Mouse (Mus musculus) erythroblast, embryonic 14.5 days (primary cell): ENCODE data around the gene Icos. TPM values are rescaled to one million over a fixed set of nuclear protein-coding genes. Genes with fewer than 3 reads are reported as not detected.

ENCODE experiments used
- H3K27me3 ChIP-seq: 2 replicates; pipeline ENCODE4 v1.6.1; 2012; ENCODE audit warnings: inconsistent platforms; ENCODE audit not compliant: control insufficient read depth
- H3K36me3 ChIP-seq: 2 replicates; pipeline ENCODE4 v1.6.1; 2012; ENCODE audit warnings: mild to moderate bottlenecking, inconsistent platforms; ENCODE audit not compliant: control insufficient read depth
- H3K4me1 ChIP-seq: 2 replicates; pipeline ENCODE4 v1.6.1; 2012; ENCODE audit warnings: inconsistent platforms; ENCODE audit not compliant: control insufficient read depth
- H3K4me3 ChIP-seq: replicated peaks from 2 replicates; pipeline ENCODE3; 2012; ENCODE audit warnings: moderate library complexity, mild to moderate bottlenecking, inconsistent platforms
- H3K9me3 ChIP-seq: 2 replicates; pipeline ENCODE4 v1.6.1; 2012; ENCODE audit warnings: low read length, inconsistent platforms, mixed read lengths; ENCODE audit not compliant: control insufficient read depth
- GATA1 ChIP-seq: IDR thresholded peaks from 2 replicates; pipeline ENCODE4 v1.6.1; 2012; ENCODE audit warnings: low read length, inconsistent platforms, mixed read lengths
- TAL1 ChIP-seq: IDR thresholded peaks from 3 replicates; pipeline ENCODE4 v1.6.1; 2012; ENCODE audit warnings: low read length, inconsistent platforms, mixed read lengths
- polyA plus RNA-seq: library from polyadenylated mRNA; stranded (reverse); fragments of >175 nt; gene quantifications from 2 replicates; pipeline ENCODE4 v1.2.3, GENCODE M21; 2012

The Icos gene
- polyA plus RNA-seq, 1 experiment: not detected

DNA sequence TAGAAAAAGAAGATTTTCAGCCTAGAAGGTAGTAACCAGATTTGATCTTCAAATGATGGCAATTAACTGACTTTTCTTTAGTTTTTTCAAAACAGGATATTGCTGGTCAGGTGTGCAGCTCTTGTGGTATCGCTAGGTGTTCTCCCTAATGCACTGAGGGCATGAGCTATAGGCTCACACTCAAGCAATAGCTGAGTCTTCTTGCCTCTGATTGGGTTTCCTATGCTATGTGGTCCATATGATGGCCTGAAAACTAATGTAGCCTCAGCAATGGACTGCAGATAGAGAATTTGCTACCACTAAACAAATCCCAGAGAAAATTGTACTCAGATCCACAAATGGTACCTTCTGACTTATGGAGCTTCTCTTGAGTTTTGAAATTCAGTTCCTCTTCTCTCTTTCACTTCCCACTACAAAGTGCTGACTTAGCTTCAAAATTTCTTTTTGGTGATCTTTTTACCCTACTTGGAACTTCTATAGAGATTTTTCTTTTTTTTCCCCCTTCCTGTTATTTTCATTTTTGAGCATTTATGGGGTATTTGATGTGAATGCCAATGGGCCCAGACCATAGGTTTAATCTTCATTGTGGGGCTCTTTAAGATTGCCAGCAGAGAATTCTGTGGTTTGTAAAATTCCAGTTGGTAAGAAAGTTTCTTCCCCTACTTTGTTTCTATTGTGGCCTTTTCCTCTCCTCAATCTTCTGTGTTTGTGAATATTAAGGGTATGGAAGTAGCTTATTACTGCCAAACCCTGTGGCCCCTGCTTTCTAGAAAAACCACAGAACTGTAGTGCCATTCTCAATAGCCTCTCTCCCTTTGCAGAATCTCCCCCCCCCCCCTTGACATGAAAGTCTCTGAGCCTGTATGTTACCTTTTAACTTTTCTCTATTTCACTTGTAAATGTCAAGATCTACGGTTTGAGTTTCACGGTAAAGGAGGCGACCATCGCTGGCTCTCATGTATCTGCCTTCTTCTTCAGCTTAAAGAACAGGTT lies 36.4 kb upstream of the Icos start:
- no peaks in the 10 kb centered on the region for H3K4me1 ChIP-seq
- H3K27me3 ChIP-seq: no peaks in the 10 kb centered on the region
- no peaks in the 10 kb centered on the region for H3K9me3 ChIP-seq
- H3K36me3 ChIP-seq: no peaks in the 10 kb centered on the region
- TF ChIP-seq TAL1: no peak
- no peak for TF ChIP-seq GATA1
- no peak overlapping the region for H3K4me3 ChIP-seq

DNA sequence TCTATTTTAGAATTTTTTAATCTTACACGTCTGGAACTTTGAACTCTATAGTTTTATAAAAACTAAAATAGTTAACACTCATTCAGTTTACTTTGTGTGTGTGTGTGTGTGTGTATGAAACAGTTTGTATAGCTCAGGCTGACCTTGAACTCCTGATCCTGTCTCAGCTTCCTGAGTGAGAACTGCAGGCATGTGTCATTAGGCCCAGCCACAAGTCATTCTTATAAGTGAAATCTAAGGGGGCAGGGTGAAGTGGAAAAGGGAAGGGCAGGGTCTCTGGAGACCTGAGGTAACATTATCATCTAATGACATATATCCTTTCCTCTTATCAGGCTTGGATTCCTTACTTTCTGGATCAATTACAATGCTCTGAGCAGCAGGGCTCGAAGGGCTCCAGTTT lies 34.8 kb upstream of the Icos start:
- Histone ChIP-seq H3K4me3 (no peak overlapping the region), H3K27me3 (no peaks in the 10 kb centered on the region)
- no peak for TF ChIP-seq TAL1
- no peak for TF ChIP-seq GATA1

DNA sequence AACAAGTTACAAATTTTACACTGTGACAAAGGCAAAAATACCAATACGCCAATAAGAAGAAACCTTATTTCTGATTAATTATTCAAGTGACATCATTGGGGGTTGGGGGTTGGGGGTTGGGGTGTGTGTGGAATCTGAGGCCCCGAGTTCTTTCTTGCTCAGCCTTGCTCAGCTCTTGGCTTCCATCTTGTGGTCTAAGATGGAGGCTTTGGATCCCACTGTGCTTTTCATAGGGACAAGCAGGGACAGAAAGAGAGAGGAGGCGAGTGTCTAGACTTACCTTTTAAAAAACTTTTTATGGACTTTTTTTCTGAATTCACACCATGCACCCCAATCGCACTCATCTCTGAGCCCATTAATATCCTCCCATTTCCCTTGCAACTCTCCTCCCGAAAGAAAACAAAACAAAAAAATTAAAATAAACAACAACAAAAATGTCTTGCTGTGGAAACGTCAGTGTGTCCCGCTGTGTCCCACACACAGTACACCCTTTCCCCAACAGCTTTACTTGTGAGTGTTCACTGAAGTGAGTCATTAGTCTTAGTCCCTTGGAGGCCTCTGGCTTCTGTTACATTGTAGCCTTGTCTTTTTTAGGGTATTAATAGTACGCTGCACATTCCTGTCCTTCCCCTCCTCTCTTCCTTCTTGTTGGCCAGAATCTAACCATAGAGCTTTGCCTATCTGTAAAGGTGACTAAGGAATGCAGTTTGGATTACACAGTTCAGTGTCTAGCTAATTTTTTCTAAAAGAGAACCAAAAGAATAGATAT lies 31.9 kb upstream of the Icos start:
- Histone ChIP-seq H3K4me3 (no peak overlapping the region), H3K9me3 (no peaks in the 10 kb centered on the region), H3K4me1 (no peaks in the 10 kb centered on the region), H3K36me3 (no peaks in the 10 kb centered on the region), H3K27me3 (no peaks in the 10 kb centered on the region)
- TF ChIP-seq TAL1: no peak

More for the DNA sequence above, 34.8 kb upstream of the Icos start:
- Histone ChIP-seq H3K4me1 (no peaks in the 10 kb centered on the region), H3K9me3 (no peaks in the 10 kb centered on the region), H3K36me3 (no peaks in the 10 kb centered on the region)

DNA sequence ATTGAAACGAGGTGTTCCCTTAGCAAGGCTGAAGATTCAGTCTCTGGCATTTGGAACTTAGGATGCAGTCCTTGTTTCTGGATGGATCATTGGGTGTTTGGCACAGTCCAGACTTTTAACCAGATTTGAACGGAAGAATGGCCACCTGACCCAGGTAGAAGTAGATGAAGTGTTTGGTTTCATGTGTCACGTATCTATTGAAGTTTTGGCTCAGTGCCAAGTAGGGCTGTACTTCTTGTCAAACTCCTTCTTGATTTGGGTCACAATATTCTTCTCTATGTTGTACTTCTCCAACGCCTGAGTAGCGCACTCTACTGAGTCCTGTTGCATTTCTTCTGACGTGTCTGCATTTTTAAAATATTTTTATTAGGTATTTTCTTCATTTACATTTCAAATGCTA lies 29.6 kb upstream of the Icos start:
- no peaks in the 10 kb centered on the region for H3K4me1 ChIP-seq
- TF ChIP-seq TAL1 (no peak), GATA1 (no peak)
- H3K27me3 ChIP-seq: no peaks in the 10 kb centered on the region
- no peak overlapping the region for H3K4me3 ChIP-seq
- H3K36me3 ChIP-seq: no peaks in the 10 kb centered on the region
- no peaks in the 10 kb centered on the region for H3K9me3 ChIP-seq

DNA sequence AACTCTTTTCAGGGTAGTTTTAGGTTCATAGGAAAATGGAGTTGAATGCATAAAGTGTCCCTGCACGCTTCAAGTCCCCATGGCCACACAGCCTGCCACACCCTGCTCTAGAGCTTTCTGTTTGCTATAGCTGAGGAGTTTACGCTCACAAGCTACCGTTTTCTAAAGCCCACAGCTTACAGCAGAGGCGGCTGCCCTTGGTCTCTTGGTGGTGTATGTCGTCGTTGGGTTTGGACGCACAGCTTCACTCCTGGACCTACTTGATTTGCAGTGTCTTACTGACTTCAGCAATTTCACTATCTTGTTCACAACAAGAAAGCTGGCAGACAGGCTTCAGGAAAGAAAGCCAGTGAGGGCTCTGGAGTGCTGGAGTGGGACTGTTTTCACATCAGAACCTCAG lies 24.8 kb upstream of the Icos start:
- H3K27me3 ChIP-seq: no peaks in the 10 kb centered on the region
- H3K4me1 ChIP-seq: no peaks in the 10 kb centered on the region
- no peak for TF ChIP-seq GATA1
- TF ChIP-seq TAL1: no peak
- H3K4me3 ChIP-seq: no peak overlapping the region
- H3K9me3 ChIP-seq: no peaks in the 10 kb centered on the region
- no peaks in the 10 kb centered on the region for H3K36me3 ChIP-seq

DNA sequence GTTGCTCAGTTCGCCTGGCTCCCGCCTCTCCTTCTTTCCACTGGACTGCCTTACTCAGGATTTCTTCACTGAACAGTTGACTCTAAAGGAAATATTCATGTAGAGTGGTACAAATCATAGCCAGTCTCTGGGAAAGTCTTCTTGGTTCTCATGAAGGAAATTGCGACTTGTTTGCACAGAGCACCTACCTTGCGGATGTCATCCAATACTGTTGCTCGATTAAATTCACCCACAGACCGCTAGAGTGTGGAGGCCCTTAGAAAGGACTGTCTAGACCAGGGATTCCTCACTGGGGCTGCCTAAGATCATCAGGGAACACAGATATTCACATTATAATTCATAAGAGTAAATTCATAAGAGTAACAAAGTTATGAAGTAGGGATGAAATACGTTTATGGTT lies 24.0 kb upstream of the Icos start:
- no peaks in the 10 kb centered on the region for H3K9me3 ChIP-seq
- H3K4me1 ChIP-seq: no peaks in the 10 kb centered on the region
- no peaks in the 10 kb centered on the region for H3K27me3 ChIP-seq
- TF ChIP-seq TAL1: no peak
- TF ChIP-seq GATA1: no peak
- H3K36me3 ChIP-seq: no peaks in the 10 kb centered on the region
- no peak overlapping the region for H3K4me3 ChIP-seq

DNA sequence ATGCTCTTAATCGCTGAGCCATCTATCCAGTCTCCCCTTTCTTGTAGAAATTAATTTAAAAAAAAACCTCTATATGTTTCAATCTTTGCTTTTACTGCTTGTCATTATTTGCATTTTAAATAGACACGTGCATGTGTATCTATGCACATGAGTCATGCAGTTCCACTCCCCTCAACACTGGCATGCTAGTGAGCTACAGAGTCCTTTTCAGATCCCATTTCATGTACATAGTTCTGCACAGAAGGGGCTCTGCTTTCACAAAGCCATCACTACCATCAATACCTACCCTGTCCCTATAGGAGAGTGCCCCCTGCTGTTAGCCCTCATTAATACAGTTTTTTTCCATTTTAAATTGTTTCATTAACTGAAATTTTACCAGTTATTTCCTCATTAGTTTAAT lies 23.0 kb upstream of the Icos start:
- Histone ChIP-seq H3K4me3 (no peak overlapping the region), H3K36me3 (no peaks in the 10 kb centered on the region), H3K4me1 (no peaks in the 10 kb centered on the region), H3K9me3 (no peaks in the 10 kb centered on the region), H3K27me3 (no peaks in the 10 kb centered on the region)
- TF ChIP-seq GATA1 (no peak), TAL1 (no peak)

DNA sequence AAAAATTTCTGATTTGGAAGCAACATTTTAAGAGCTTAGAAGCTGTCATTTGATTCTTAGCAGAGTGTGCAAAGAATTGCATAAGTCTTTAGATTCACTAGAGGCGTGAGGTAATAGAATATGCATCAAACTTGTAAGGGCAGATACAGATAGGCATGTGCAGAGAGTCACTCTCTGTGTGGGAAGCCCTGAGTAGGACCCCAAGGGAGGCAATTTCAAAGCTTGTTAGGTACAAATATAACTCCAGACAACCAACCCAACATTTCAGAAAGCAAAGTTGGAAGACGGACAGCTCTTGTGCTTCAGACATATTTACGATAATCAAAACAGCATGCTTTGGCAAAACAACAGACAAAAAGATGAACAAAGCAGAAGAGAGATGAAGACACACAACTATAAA lies 22.5 kb upstream of the Icos start:
- H3K27me3 ChIP-seq: no peaks in the 10 kb centered on the region
- TF ChIP-seq TAL1 (no peak), GATA1 (no peak)
- no peak overlapping the region for H3K4me3 ChIP-seq
- no peaks in the 10 kb centered on the region for H3K9me3 ChIP-seq
- no peaks in the 10 kb centered on the region for H3K4me1 ChIP-seq
- H3K36me3 ChIP-seq: no peaks in the 10 kb centered on the region

DNA sequence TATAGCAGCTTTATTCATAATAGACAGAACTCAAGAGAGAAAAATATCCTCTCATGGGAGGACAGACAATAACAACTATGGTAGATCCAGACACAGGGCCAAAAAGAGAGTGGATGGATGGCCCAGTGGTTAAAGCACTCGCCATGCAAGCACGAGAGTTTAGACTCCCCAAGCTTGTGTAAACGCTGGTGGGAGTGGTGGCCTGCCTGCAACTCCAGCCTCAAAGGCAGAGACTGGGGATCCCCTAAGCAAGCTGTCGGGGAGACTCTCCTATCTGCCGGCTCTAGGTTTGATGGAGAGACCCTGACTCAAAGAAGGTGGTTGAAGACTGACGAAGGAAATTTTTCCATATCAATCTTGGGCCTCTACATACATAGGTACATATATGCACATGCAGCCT lies 21.5 kb upstream of the Icos start:
- Histone ChIP-seq H3K27me3 (no peaks in the 10 kb centered on the region), H3K4me3 (no peak overlapping the region), H3K36me3 (no peaks in the 10 kb centered on the region), H3K4me1 (no peaks in the 10 kb centered on the region), H3K9me3 (no peaks in the 10 kb centered on the region)
- TF ChIP-seq TAL1 (no peak), GATA1 (no peak)
